Mouse (Mus musculus) liver, embryonic 14.5 days (tissue): ENCODE results near the gene Zbtb16. TPM values are rescaled to one million over a fixed set of nuclear protein-coding genes. Genes with fewer than 3 reads are reported as not detected.

Experiments
- ATAC-seq: fragments of 200-750 bp; cut with Nextera tagmentation; 2 replicates; pipeline ENCODE4 v1.8.0; 2017; ENCODE audit warnings: moderate number of reproducible peaks, mild to moderate bottlenecking, moderate library complexity; ENCODE audit not compliant: insufficient read depth
- DNase-seq, 3 experiments: peaks; one replicate each; pipeline ENCODE4 v3.0.0-alpha.2; 2012 to 2013; ENCODE audit warnings: low read depth in 3 of 3, low spot score in 3 of 3
- H3K27ac ChIP-seq: fragments of 300-500 bp; sonication (generic); 2 replicates; pipeline ENCODE4 v1.5.1; 2014; ENCODE audit warnings: moderate library complexity, mild to moderate bottlenecking, control low read depth, inconsistent platforms
- H3K27me3 ChIP-seq: fragments of 300-500 bp; sonication (generic); 2 replicates; pipeline ENCODE4 v1.6.1; 2014; ENCODE audit warnings: mild to moderate bottlenecking, low read length, moderate library complexity; ENCODE audit not compliant: control insufficient read depth, insufficient read depth
- H3K36me3 ChIP-seq: fragments of 300-500 bp; sonication (generic); replicated peaks from 2 replicates; pipeline ENCODE4 v1.6.1; 2014; ENCODE audit warnings: low read depth; ENCODE audit not compliant: control insufficient read depth, insufficient read depth
- H3K4me1 ChIP-seq, 2 experiments: fragments of 200-500 bp in 1 of 2; fragments of 300-500 bp in 1 of 2; sonication (generic) in 1 of 2; replicated peaks; 2 replicates each; pipeline ENCODE4 v1.6.1; 2012 to 2014; ENCODE audit warnings: antibody characterized with exemption in 1 of 2, inconsistent platforms in 1 of 2, low read length in 1 of 2; ENCODE audit not compliant: control insufficient read depth in 2 of 2, insufficient read depth in 2 of 2
- H3K4me2 ChIP-seq: fragments of 300-500 bp; sonication (generic); 2 replicates; pipeline ENCODE4 v1.6.1; 2014; ENCODE audit warnings: low read depth, mild to moderate bottlenecking, control low read depth, moderate library complexity
- H3K4me3 ChIP-seq, 2 experiments: fragments of 200-500 bp in 1 of 2; fragments of 300-500 bp in 1 of 2; sonication (generic) in 1 of 2; 2 replicates each; pipeline ENCODE4 v1.5.1; 2012 to 2014; ENCODE audit warnings: low read depth in 2 of 2, low read length in 2 of 2, mild to moderate bottlenecking in 2 of 2, control low read depth in 1 of 2, inconsistent platforms in 1 of 2, moderate library complexity in 1 of 2; ENCODE audit not compliant: insufficient read depth in 1 of 2
- H3K9ac ChIP-seq: fragments of 300-500 bp; sonication (generic); replicated peaks from 2 replicates; pipeline ENCODE4 v1.6.1; 2014; ENCODE audit warnings: mild to moderate bottlenecking, control low read depth, moderate library complexity
- H3K9me3 ChIP-seq: fragments of 300-500 bp; sonication (generic); 2 replicates; pipeline ENCODE4 v1.6.1; 2016; ENCODE audit warnings: low read length, mixed read lengths; ENCODE audit not compliant: control insufficient read depth
- CTCF ChIP-seq: IDR thresholded peaks from 2 replicates; pipeline ENCODE4 v1.5.1; 2016; ENCODE audit warnings: antibody characterized with exemption, low read depth, control low read depth
- EP300 ChIP-seq: IDR thresholded peaks from 2 replicates; pipeline ENCODE4 v1.6.1; 2016; ENCODE audit warnings: antibody characterized with exemption, low read depth
- WGBS: fragments of 180-500 bp; shearing (Covaris S2); extraction: QIAGEN DNeasy Blood & Tissue Kit; methylation state at CpG from one replicate; pipeline ENCODE4 v1.1.7; 2014; ENCODE audit not compliant: insufficient replicate concordance; 5-methylcytosine and 5-hydroxymethylcytosine counted together
- polyA plus RNA-seq, 2 experiments: library from polyadenylated mRNA; depleted of rRNA in 1 of 2; stranded (reverse) in 1 of 2; unstranded in 1 of 2; fragments of >200 nt; fragmentation: Nextera tagmentation in 1 of 2; extraction: Ambion mirVana in 1 of 2; gene quantifications; 2 replicates each; pipeline versions ENCODE4 v1.2.1 to v1.2.3; 2012 to 2014

The Zbtb16 gene
- polyA plus RNA-seq, 2 experiments: 0.26 to 0.30 TPM

DNA sequence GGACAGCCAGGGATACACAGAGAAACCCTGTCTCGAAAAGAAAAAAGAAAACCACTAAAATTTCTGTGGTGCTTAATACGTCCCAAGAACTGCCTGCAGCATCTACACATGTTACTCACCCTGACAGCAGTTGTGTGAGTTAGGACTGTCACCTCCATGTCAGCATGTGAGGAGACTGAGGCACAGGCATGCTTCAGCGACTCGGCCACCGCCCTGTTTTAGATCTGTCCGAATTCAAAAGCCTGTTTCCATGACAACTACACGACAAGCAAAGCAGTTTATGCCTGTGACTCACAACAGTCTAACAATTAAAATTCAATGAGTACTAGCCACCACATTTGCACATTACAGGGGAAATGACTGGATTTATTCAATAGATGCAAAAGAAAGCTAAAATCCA lies 228.6 kb downstream of the Zbtb16 start:
- no peak for ATAC-seq
- H3K9ac ChIP-seq: no peak overlapping the region

GRCm38 (mm10) chr9:48606171-48606570 lies 229.9 kb downstream of the Zbtb16 start:
- H3K27ac ChIP-seq: no peak overlapping the region

More for the DNA sequence above, 228.6 kb downstream of the Zbtb16 start:
- DNase-seq: no peak
- TF ChIP-seq CTCF (no peak), EP300 (no peak)
- Histone ChIP-seq H3K4me3 (no peak overlapping the region), H3K9me3 (no peaks in the 10 kb centered on the region), H3K36me3 (no peaks in the 10 kb centered on the region), H3K27me3 (no peaks in the 10 kb centered on the region), H3K27ac (no peak overlapping the region), H3K4me1 (no peaks in the 10 kb centered on the region), H3K4me2 (no peak overlapping the region)
- 54% methylated on average over 7 of the region's 7 CpGs for WGBS

DNA sequence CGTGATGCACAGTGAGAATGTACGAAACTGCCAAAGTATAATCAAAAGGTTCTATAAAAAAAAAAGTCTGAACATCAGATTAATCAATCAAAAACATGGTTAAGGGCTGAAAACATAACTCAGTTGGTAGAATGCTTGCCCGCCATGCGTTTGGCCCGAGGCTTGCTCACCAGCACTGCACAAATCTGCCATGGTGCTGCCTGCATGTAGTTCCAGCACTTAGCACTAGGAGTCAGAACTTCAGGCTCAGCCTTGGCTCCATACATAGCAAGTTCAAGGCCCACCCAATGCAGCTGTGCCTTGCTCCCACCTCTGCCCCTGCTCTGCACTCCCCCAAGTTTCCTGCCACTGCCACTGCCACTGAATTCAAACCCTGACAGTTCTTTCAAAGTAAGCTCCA lies 230.3 kb downstream of the Zbtb16 start:
- H3K27me3 ChIP-seq: no peaks in the 10 kb centered on the region
- no peaks in the 10 kb centered on the region for H3K4me1 ChIP-seq
- no peak overlapping the region for H3K27ac ChIP-seq
- WGBS: 71% methylated on average over 5 of the region's 5 CpGs
- no peaks in the 10 kb centered on the region for H3K9me3 ChIP-seq
- H3K9ac ChIP-seq: no peak overlapping the region
- no peak for DNase-seq
- no peaks in the 10 kb centered on the region for H3K36me3 ChIP-seq
- no peak overlapping the region for H3K4me3 ChIP-seq
- TF ChIP-seq EP300 (no peak), CTCF (peak; percentile 38; the same call in 1 of the 2 replicates)
- no peak overlapping the region for H3K4me2 ChIP-seq
- ATAC-seq: no peak

More at GRCm38 (mm10) chr9:48606171-48606570, 229.9 kb downstream of the Zbtb16 start:
- no peak overlapping the region for H3K4me2 ChIP-seq
- no peaks in the 10 kb centered on the region for H3K4me1 ChIP-seq
- DNase-seq: no peak
- 59% methylated on average over 7 of the region's 7 CpGs for WGBS
- H3K36me3 ChIP-seq: no peaks in the 10 kb centered on the region
- no peak for ATAC-seq
- H3K9me3 ChIP-seq: no peaks in the 10 kb centered on the region
- TF ChIP-seq CTCF (no peak), EP300 (no peak)
- H3K9ac ChIP-seq: no peak overlapping the region
- H3K27me3 ChIP-seq: no peaks in the 10 kb centered on the region
- H3K4me3 ChIP-seq: no peak overlapping the region

DNA sequence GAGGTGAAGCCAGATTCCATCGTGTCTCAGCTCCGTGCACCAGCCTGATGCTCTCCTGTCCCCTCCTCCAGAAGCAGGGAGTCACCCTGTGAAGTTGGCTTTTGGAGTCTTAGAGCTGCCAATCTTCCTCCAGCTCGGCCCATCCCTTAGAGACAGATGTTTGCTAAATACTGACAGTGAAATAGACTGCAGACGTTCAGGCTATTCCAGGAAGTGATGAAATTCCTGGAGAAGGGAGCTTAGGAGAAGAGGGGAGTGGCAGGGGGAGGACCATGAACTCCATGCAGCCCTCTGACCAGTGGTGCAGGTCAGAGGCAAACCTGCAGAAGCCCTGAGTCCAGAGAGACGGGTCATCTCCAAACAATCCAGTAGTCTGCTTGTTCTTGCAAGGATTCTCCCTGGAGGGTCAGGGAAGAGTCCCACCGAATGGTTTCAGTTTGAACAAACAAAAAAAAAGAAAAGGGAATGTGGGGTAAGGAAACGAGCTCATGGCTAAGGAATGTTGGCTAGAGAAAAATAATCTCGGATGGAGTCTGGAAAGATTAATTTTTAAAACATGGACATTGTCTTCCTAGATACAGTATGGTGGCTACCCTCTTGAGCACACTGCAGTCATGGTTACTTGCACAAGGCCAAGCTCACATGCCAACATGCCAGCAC lies 231.0 kb downstream of the Zbtb16 start, which contains the start of gene Nnmt:
Gene Nnmt (minus strand): TSS at position 215 of the 660 bp plus-strand sequence.
- Histone ChIP-seq H3K36me3 (no peaks in the 10 kb centered on the region), H3K4me2 (no peak within 1 kb of the TSS)
- no peak for ATAC-seq

More for the DNA sequence above, 231.0 kb downstream of the Zbtb16 start, which contains the start of gene Nnmt:
- no peak for DNase-seq
- TF ChIP-seq CTCF: no peak
- TF ChIP-seq EP300: no peak
- Histone ChIP-seq H3K4me3 (no peak within 1 kb of the TSS), H3K27me3 (no peaks in the 10 kb centered on the region), H3K9ac (no peak within 1 kb of the TSS), H3K4me1 (no peaks in the 10 kb centered on the region), H3K27ac (no peak within 1 kb of the TSS), H3K9me3 (no peaks in the 10 kb centered on the region)
- 30% methylated on average over 8 of the region's 8 CpGs for WGBS

Other genes with a start within 250 kb of the Zbtb16 start
- 0.04 TPM in 1 of 2 replicates, not detected in the other for gene Nnmt, start 231.1 kb downstream of the Zbtb16 start, polyA plus RNA-seq (2012; rRNA removed)
- gene Nnmt, start 231.1 kb downstream of the Zbtb16 start, polyA plus RNA-seq (2014; fragmentation: Nextera tagmentation; extraction: Ambion mirVana): 0.14 and 0.19 TPM in 2 replicates
- gene Htr3a, start 74.9 kb upstream of the Zbtb16 start, polyA plus RNA-seq (2012; rRNA removed): not detected in 2 replicates
- not detected in 2 replicates for gene Htr3a, start 74.9 kb upstream of the Zbtb16 start, polyA plus RNA-seq (2014; fragmentation: Nextera tagmentation; extraction: Ambion mirVana)
- 0.01 TPM in 1 of 2 replicates, not detected in the other for gene Htr3b, start 128.8 kb upstream of the Zbtb16 start, polyA plus RNA-seq (2012; rRNA removed)
- gene Htr3b, start 128.8 kb upstream of the Zbtb16 start, polyA plus RNA-seq (2014; fragmentation: Nextera tagmentation; extraction: Ambion mirVana): not detected in 2 replicates
- gene Usp28, start 149.2 kb upstream of the Zbtb16 start, polyA plus RNA-seq (2012; rRNA removed): 2.4 and 3.0 TPM in 2 replicates
- 4.1 and 4.5 TPM in 2 replicates for gene Usp28, start 149.2 kb upstream of the Zbtb16 start, polyA plus RNA-seq (2014; fragmentation: Nextera tagmentation; extraction: Ambion mirVana)
- gene Zw10, start 219.4 kb upstream of the Zbtb16 start, polyA plus RNA-seq (2012; rRNA removed): 11.7 and 18.1 TPM in 2 replicates
- 22.7 and 23.8 TPM in 2 replicates for gene Zw10, start 219.4 kb upstream of the Zbtb16 start, polyA plus RNA-seq (2014; fragmentation: Nextera tagmentation; extraction: Ambion mirVana)
- 0.02 TPM in 1 of 2 replicates, not detected in the other for gene Tmprss5, start 245.0 kb upstream of the Zbtb16 start, polyA plus RNA-seq (2012; rRNA removed)
- gene Tmprss5, start 245.0 kb upstream of the Zbtb16 start, polyA plus RNA-seq (2014; fragmentation: Nextera tagmentation; extraction: Ambion mirVana): not detected in 2 replicates